Comparison of ENCODE assay signal across 8 mouse cellular contexts in the genomic region with DNA sequence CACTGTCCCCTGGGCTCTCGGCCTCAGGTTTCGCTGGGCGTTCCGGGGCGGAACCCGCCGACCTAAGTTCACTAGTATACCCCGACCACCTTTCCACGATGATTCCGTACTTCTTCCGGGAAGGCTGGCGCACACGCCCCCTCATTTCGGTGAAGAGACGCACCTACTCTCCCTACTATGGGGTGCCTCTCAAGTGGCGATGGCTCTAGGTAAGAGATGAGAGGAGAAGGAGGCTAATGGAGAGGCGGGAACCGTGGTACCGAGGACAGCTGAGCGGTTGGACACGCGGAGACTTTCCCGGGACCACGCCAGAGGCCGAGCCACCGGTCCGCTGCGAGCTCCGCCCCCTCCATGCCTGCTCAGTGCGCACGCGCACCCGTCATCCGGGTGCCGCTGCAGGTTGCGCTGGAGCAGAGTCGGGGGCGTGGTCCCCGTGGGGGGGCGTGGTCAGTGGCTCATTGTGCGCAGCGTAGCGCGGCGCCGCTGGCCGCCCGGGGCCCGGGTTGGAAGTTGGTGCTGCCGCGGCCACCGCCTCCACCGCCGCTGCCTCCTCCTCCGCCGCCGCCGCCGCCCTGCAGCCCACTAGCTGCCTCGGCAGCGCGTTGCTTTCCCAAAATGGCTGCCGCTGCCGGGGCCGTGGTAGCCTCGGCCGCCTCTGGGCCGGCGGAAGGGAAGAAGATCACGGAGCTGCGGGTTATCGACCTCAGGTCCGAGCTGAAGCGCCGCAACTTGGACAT. TPM values are rescaled to one million over a fixed set of nuclear protein-coding genes. Genes with fewer than 3 reads are reported as not detected.
DNase-seq lines count a peak whose midpoint lies in the region; ATAC-seq and TF ChIP-seq lines count a peak whose summit lies in the region.

Gene Sltm (plus strand): TSS at position 450 of the 737 bp plus-strand sequence.

- H3K4me1 ChIP-seq in MEL (ENCODE audit: control insufficient read depth in 1 of 2, insufficient read depth in 2 of 2, low read length in 2 of 2), result peaks cover 7 to 11% of the 10 kb centered on the region in 2 experiments
- no peaks in the 10 kb centered on the region; the same call in 1 of the 2 replicates for H3K4me1 ChIP-seq in cerebellum, adult 2 months (ENCODE audit: control insufficient read depth, insufficient read depth, low read length)
- peaks cover 7% of the 10 kb centered on the region for H3K4me1 ChIP-seq in lung, embryonic 16.5 days (replicated peaks; ENCODE audit: control insufficient read depth, insufficient read depth, low read length)

- peak within 1 kb of the TSS; percentile 99 for H3K9ac ChIP-seq in MEL (ENCODE audit: control insufficient read depth, low read depth, low read length, poor library complexity, severe bottlenecking)
- peak within 1 kb of the TSS; percentile 93 for H3K9ac ChIP-seq in lung, embryonic 16.5 days (ENCODE audit: low read length)

- H3K4me2 ChIP-seq in lung, embryonic 16.5 days (ENCODE audit: low read depth, low read length), result peak within 1 kb of the TSS; percentile 96

- under 1% methylated on average over 75 of the region's 75 CpGs for WGBS in cerebellum, adult 2 months
- under 1% methylated on average over 61 of the region's 75 CpGs for WGBS in lung, embryonic 16.5 days

- no peaks in the 10 kb centered on the region for H3K9me3 ChIP-seq in MEL (replicated peaks; ENCODE audit: insufficient read depth, low read length)
- no peaks in the 10 kb centered on the region for H3K9me3 ChIP-seq in lung, embryonic 16.5 days (ENCODE audit: control insufficient read depth, low read length)

- peak; percentile 97 for DNase-seq in MEL (ENCODE audit: low read depth, low spot score)
- peak; percentile 99 for DNase-seq in cerebellum, adult 2 months
- peak; percentile 98 for DNase-seq in forelimb bud, embryonic 11.5 days (ENCODE audit: low read depth, low spot score)
- DNase-seq in layer of hippocampus, adult 9-10 months (ENCODE audit: low spot score), result peak; percentile 94
- peak; percentile 96 for DNase-seq in ovary, postnatal 10 days (ENCODE audit: low spot score)
- DNase-seq in thymus, postnatal 10 days (ENCODE audit: low spot score in 2 of 2), result peak; percentile 99 to 100

- peak; percentile 89 to 91 for ATAC-seq in hematopoietic stem cell, adult 5-6 weeks (replicated peaks in 1 of 2; ENCODE audit: insufficient read depth in 1 of 2, low FRiP score in 2 of 2, low TSS enrichment in 1 of 2, low read depth in 1 of 2, poor library complexity in 2 of 2, severe bottlenecking in 2 of 2)
- ATAC-seq in lung, embryonic 16.5 days (ENCODE audit: low read depth), result peak; percentile 98

- TF ChIP-seq EP300 in MEL (IDR thresholded peaks at IDR 0.05; ENCODE audit: low read depth in 1 of 2, low read length in 2 of 2), result no peak

- H3K27me3 ChIP-seq in MEL (ENCODE audit: control insufficient read depth in 1 of 2, insufficient read depth in 2 of 2, low read length in 2 of 2), result no peaks in the 10 kb centered on the region
- H3K27me3 ChIP-seq in cerebellum, adult 2 months (ENCODE audit: control insufficient read depth, insufficient read depth, low read length), result no peaks in the 10 kb centered on the region
- H3K27me3 ChIP-seq in lung, embryonic 16.5 days (ENCODE audit: control insufficient read depth, insufficient read depth, low read depth, low read length), result no peaks in the 10 kb centered on the region

- peaks cover 36% of the 10 kb centered on the region for H3K79me2 ChIP-seq in MEL (ENCODE audit: control insufficient read depth, insufficient read depth, low read length, poor library complexity)

- H3K4me3 ChIP-seq in MEL (ENCODE audit: control insufficient read depth in 1 of 2, insufficient read depth in 1 of 2, low read depth in 2 of 2, low read length in 2 of 2), result peak within 1 kb of the TSS; percentile 89 to 91
- H3K4me3 ChIP-seq in cerebellum, adult 2 months (replicated peaks; ENCODE audit: insufficient read depth, low read depth, low read length), result peak within 1 kb of the TSS; percentile 93
- peak within 1 kb of the TSS; percentile 88 for H3K4me3 ChIP-seq in lung, embryonic 16.5 days (ENCODE audit: low read length)

- no peak for TF ChIP-seq RAD21 in MEL (IDR thresholded peaks at IDR 0.05; ENCODE audit: low read depth, low read length)

- H3K36me3 ChIP-seq in MEL (ENCODE audit: control insufficient read depth in 1 of 2, insufficient read depth in 2 of 2, low read length in 2 of 2), result peaks cover 11 to 30% of the 10 kb centered on the region in 2 experiments
- H3K36me3 ChIP-seq in lung, embryonic 16.5 days (ENCODE audit: control insufficient read depth, insufficient read depth, low read length), result no peaks in the 10 kb centered on the region

- TF ChIP-seq CTCF in MEL (IDR thresholded peaks at IDR 0.05 in 2 of 3, conservative IDR thresholded peaks at IDR 0.05 in 1 of 3; ENCODE audit: control insufficient read depth in 1 of 3, insufficient read depth in 1 of 3, low read depth in 2 of 3, low read length in 3 of 3, poor library complexity in 1 of 3, severe bottlenecking in 1 of 3), result no peak
- TF ChIP-seq CTCF in cerebellum, adult 2 months (IDR thresholded peaks at IDR 0.05; ENCODE audit: borderline replicate concordance, insufficient read depth, low read depth, low read length), result no peak

- H3K27ac ChIP-seq in MEL (ENCODE audit: control insufficient read depth, low read depth, low read length), result peak within 1 kb of the TSS; percentile 92
- peak within 1 kb of the TSS; percentile 75 for H3K27ac ChIP-seq in cerebellum, adult 2 months (ENCODE audit: insufficient read depth, low read length)
- H3K27ac ChIP-seq in lung, embryonic 16.5 days (ENCODE audit: low read length), result peak within 1 kb of the TSS; percentile 98

- TF ChIP-seq POLR2A in MEL (IDR thresholded peaks at IDR 0.05; ENCODE audit: control insufficient read depth in 1 of 2, insufficient read depth in 1 of 2, low read depth in 1 of 2, low read length in 2 of 2, poor library complexity in 1 of 2), result peak; percentile 89 to 95
- peak; percentile 38; the same call in 1 of the 2 replicates for TF ChIP-seq POLR2A in cerebellum, adult 2 months (IDR thresholded peaks at IDR 0.05; ENCODE audit: borderline replicate concordance, insufficient read depth, low read length)

TF ChIP-seq in MEL, 35 proteins besides CTCF, POLR2A, EP300 and RAD21 (continues in another document):
- no peak for TF ChIP-seq CHD1 (IDR thresholded peaks at IDR 0.05; ENCODE audit: low read depth, low read length)
- peak; percentile 36; the same call in 1 of the 2 replicates for TF ChIP-seq USF1 (IDR thresholded peaks at IDR 0.05; ENCODE audit: low read depth, low read length)
- TF ChIP-seq ELF1 (IDR thresholded peaks at IDR 0.05; ENCODE audit: low read depth, low read length), result peak; percentile 71
- TF ChIP-seq TCF12 (IDR thresholded peaks at IDR 0.05; ENCODE audit: low read depth, low read length), result peak; percentile 51
- TF ChIP-seq CHD2 (IDR thresholded peaks at IDR 0.05; ENCODE audit: low read length), result no peak
- peak; percentile 85 for TF ChIP-seq NELFE (IDR thresholded peaks at IDR 0.05; ENCODE audit: low read depth, low read length)
- peak; percentile 80; the same call in 1 of the 2 replicates for TF ChIP-seq MYC (IDR thresholded peaks at IDR 0.05; ENCODE audit: low read depth, low read length)
- TF ChIP-seq BHLHE40 (IDR thresholded peaks at IDR 0.05; ENCODE audit: borderline replicate concordance, low read depth, low read length), result no peak
- no peak for TF ChIP-seq USF2 (IDR thresholded peaks at IDR 0.05; ENCODE audit: borderline replicate concordance in 1 of 2, insufficient read depth in 1 of 2, low read depth in 1 of 2, low read length in 2 of 2)
- no peak for TF ChIP-seq ZKSCAN1 (IDR thresholded peaks at IDR 0.05; ENCODE audit: low read depth, low read length)
- no peak for TF ChIP-seq POLR2AphosphoS2 (IDR thresholded peaks at IDR 0.05; ENCODE audit: low read length)
- 0 out of 2 replicates have a peak, but pooled peaks have one; percentile 20 for TF ChIP-seq MAZ (IDR thresholded peaks at IDR 0.05; ENCODE audit: low read depth, low read length)
- TF ChIP-seq ZC3H11A (IDR thresholded peaks at IDR 0.05; ENCODE audit: low read depth, low read length), result no peak
- TF ChIP-seq GABPA (IDR thresholded peaks at IDR 0.05; ENCODE audit: low read depth, low read length), result no peak
- no peak for TF ChIP-seq ETS1 (IDR thresholded peaks at IDR 0.05; ENCODE audit: low read depth, low read length)
- TF ChIP-seq MEF2A (IDR thresholded peaks at IDR 0.05; ENCODE audit: extremely low read depth, insufficient replicate concordance, low read depth, low read length, poor library complexity, severe bottlenecking), result no peak
- TF ChIP-seq SIN3A (IDR thresholded peaks at IDR 0.05; ENCODE audit: low read length), result peak; percentile 82
- no peak for TF ChIP-seq MYB (IDR thresholded peaks at IDR 0.05; ENCODE audit: low read depth, low read length)
- peak; percentile 84 for TF ChIP-seq ZMIZ1 (IDR thresholded peaks at IDR 0.05; ENCODE audit: low read depth, low read length)
- TF ChIP-seq TAL1 (IDR thresholded peaks at IDR 0.05; ENCODE audit: low read length), result no peak
- TF ChIP-seq ZNF384 (IDR thresholded peaks at IDR 0.05; ENCODE audit: low read depth, low read length), result no peak
- peak; percentile 51; the same call in 1 of the 2 replicates for TF ChIP-seq TBP (IDR thresholded peaks at IDR 0.05; ENCODE audit: low read depth, low read length)
- no peak for TF ChIP-seq JUND (IDR thresholded peaks at IDR 0.05; ENCODE audit: low read depth, low read length)
- no peak for TF ChIP-seq GATA1 (IDR thresholded peaks at IDR 0.05; ENCODE audit: low read depth, low read length)
- TF ChIP-seq UBTF (IDR thresholded peaks at IDR 0.05; ENCODE audit: borderline replicate concordance, insufficient read depth, low read depth, low read length), result peak; percentile 74; the same call in 1 of the 2 replicates
- TF ChIP-seq E2F4 (IDR thresholded peaks at IDR 0.05; ENCODE audit: borderline replicate concordance, low read depth, low read length), result no peak
- no peak for TF ChIP-seq SMC3 (IDR thresholded peaks at IDR 0.05; ENCODE audit: low read depth, low read length)
- TF ChIP-seq HCFC1 (IDR thresholded peaks at IDR 0.05; ENCODE audit: low read depth, low read length), result peak; percentile 76
- TF ChIP-seq NRF1 (IDR thresholded peaks at IDR 0.05; ENCODE audit: insufficient read depth, low read depth, low read length, poor library complexity, severe bottlenecking), result peak; percentile 93
- no peak for TF ChIP-seq MAFK (IDR thresholded peaks at IDR 0.05; ENCODE audit: borderline replicate concordance, low read depth, low read length)

RNA-seq across cellular contexts. Expression of gene Sltm, which starts in this region (rescaled TPM):
- 44.0 and 54.6 TPM in 2 replicates for total RNA-seq in MEL (2012; rRNA removed)
- polyA plus RNA-seq in MEL (2012; ENCODE audit: insufficient read depth in 1 of 2, insufficient read length in 2 of 2, low read depth in 1 of 2, low replicate concordance in 2 of 2, missing spikeins in 1 of 2), result 10 to 100 TPM; 62.3 to 70.0 TPM
- 51.4 and 52.7 TPM in 2 replicates for polyA plus RNA-seq in cerebellum, adult 2 months (2012; rRNA removed)
- 127 and 133 TPM in 2 replicates for total RNA-seq in hematopoietic stem cell, adult 5-6 weeks (2017)
- polyA plus RNA-seq in lung, embryonic 16.5 days (2015; fragmentation: Nextera tagmentation; extraction: Ambion mirVana), result 48.7 and 51.6 TPM in 2 replicates

Comparison
In these comparisons a context has a peak if more than half of its experiments do, and no peak if none do; other contexts are left out.
1. Peak in every context shown above with its lines: DNase-seq, ATAC-seq, H3K4me3 ChIP-seq and H3K27ac ChIP-seq.